Mouse (Mus musculus): ENCODE results near the gene Fuk. TPM values are rescaled to one million over a fixed set of nuclear protein-coding genes. Genes with fewer than 3 reads are reported as not detected.
"Not testable (repeated sequence)": the region's sequence is repeated elsewhere in the genome, so short reads cannot be mapped to it uniquely, and the experiment has no call there.

The Fuk gene
- polyA plus RNA-seq, 1 experiment from 2014 or later: 7.1 TPM

- Histone ChIP-seq H3K4me2 (no peak overlapping the region), H3K9me3 (no peaks in the 10 kb centered on the region), H3K4me3 (no peak overlapping the region), H3K27me3 (no peaks in the 10 kb centered on the region), H3K9ac (no peak overlapping the region), H3K4me1 (replicated peaks) (no peaks in the 10 kb centered on the region), H3K36me3 (no peaks in the 10 kb centered on the region; the same call in 1 of the 2 replicates), H3K27ac (replicated peaks) (no peak overlapping the region)
- WGBS: 77% methylated on average over 12 of the region's 12 CpGs
- ATAC-seq (ENCODE audit: low FRiP score, low read depth): no peak
Observed at GRCm38 (mm10) chr8:110889904-110890470, 12.3 kb downstream of the Fuk start.

DNA sequence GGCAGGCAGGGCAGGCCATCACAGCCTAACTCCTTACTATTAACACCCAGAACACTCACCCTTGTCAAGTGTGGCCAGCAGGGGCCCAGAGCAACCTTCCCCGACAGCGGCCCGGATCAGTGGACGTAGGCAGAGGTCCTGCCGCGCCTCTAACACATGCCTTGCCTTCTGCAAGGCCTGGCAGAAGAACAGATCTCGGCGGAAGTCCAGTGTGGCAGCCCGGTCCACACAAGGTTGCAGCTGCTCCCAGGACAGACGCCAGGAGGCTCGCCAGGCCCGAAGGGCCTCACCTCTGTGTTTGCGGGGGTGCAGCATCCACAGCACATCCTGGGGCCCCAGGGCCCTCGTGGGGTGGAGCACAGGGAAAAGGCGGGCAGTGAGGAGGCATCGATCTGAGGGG, 13.4 kb downstream of the Fuk start:
- 92% methylated on average over 16 of the region's 16 CpGs for WGBS
- H3K36me3 ChIP-seq: peaks cover 10% of the 10 kb centered on the region
- no peaks in the 10 kb centered on the region for H3K4me1 ChIP-seq (replicated peaks)

DNA sequence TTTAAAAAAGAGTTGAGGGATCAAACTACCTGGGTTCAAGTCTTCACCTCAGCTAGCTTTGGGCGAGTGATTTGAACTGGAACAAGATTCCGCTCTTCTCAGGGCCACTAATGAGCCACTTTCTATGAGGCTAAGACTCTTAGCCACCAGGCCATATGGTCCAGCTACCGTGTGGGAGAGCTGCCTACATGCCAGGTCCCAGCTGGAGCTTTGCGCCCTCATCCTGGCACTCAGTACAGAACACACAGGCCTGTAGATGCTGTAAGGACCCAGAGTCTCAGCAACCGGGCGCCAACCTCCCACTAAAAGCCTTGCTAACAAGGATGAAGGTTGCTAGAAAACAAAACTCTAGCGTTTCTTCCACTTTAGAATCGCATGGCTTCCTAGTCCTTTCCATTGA, 13.8 kb downstream of the Fuk start:
- Histone ChIP-seq H3K36me3 (peaks cover 14% of the 10 kb centered on the region), H3K4me2 (no peak overlapping the region), H3K27me3 (no peaks in the 10 kb centered on the region), H3K4me3 (no peak overlapping the region), H3K9me3 (no peaks in the 10 kb centered on the region), H3K4me1 (replicated peaks) (no peaks in the 10 kb centered on the region), H3K27ac (replicated peaks) (no peak overlapping the region), H3K9ac (no peak overlapping the region)
- no peak for ATAC-seq (ENCODE audit: low FRiP score, low read depth)
- 94% methylated on average over 8 of the region's 8 CpGs for WGBS

More for the DNA sequence above, 13.4 kb downstream of the Fuk start:
- H3K27me3 ChIP-seq: no peaks in the 10 kb centered on the region
- H3K4me2 ChIP-seq: no peak overlapping the region
- no peaks in the 10 kb centered on the region for H3K9me3 ChIP-seq
- no peak for ATAC-seq (ENCODE audit: low FRiP score, low read depth)
- no peak overlapping the region for H3K27ac ChIP-seq (replicated peaks)
- no peak overlapping the region for H3K4me3 ChIP-seq
- H3K9ac ChIP-seq: no peak overlapping the region

GRCm38 (mm10) chr8:110887551-110887950, 14.7 kb downstream of the Fuk start:
- Histone ChIP-seq H3K9ac (no peak overlapping the region), H3K27ac (replicated peaks) (no peak overlapping the region), H3K27me3 (no peaks in the 10 kb centered on the region), H3K36me3 (peaks cover 23% of the 10 kb centered on the region), H3K4me3 (no peak overlapping the region), H3K4me2 (no peak overlapping the region), H3K4me1 (replicated peaks) (no peaks in the 10 kb centered on the region), H3K9me3 (no peaks in the 10 kb centered on the region)
- WGBS: 92% methylated on average over 10 of the region's 10 CpGs
- ATAC-seq (ENCODE audit: low FRiP score, low read depth): no peak

DNA sequence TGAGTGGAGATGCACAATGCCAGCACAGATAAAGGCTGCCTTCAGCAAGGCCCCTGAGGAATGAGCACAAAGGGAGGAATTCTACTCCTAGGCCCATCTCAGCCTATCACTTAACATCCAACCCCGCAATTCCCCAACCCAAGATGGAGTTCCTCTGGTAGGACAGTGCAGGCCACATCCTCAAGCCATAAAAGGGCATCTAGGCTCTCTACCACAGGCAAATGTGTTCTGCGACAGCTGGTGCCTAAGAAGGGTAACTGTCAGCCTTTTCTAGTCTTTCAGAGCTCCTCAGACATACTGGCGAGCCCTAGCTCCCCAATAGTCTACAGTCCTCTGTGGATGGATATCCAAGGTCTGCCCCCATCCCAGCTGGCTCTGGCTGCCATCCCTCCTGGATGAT, 15.7 kb downstream of the Fuk start:
- WGBS: 92% methylated on average over 3 of the region's 3 CpGs
- H3K27ac ChIP-seq (replicated peaks): no peak overlapping the region
- no peaks in the 10 kb centered on the region for H3K9me3 ChIP-seq
- no peaks in the 10 kb centered on the region for H3K27me3 ChIP-seq
- no peak overlapping the region for H3K4me2 ChIP-seq
- peaks cover 32% of the 10 kb centered on the region for H3K36me3 ChIP-seq
- H3K4me1 ChIP-seq (replicated peaks): no peaks in the 10 kb centered on the region
- H3K9ac ChIP-seq: no peak overlapping the region
- no peak for ATAC-seq (ENCODE audit: low FRiP score, low read depth)
- no peak overlapping the region for H3K4me3 ChIP-seq

GRCm38 (mm10) chr8:110883824-110884223, 18.5 kb downstream of the Fuk start:
- ATAC-seq (ENCODE audit: low FRiP score, low read depth): no peak
- Histone ChIP-seq H3K9me3 (no peaks in the 10 kb centered on the region), H3K4me2 (no peak overlapping the region), H3K4me1 (replicated peaks) (no peaks in the 10 kb centered on the region), H3K27me3 (no peaks in the 10 kb centered on the region), H3K27ac (replicated peaks) (no peak overlapping the region), H3K9ac (no peak overlapping the region), H3K4me3 (no peak overlapping the region), H3K36me3 (peaks cover 55% of the 10 kb centered on the region)
- WGBS: 97% methylated on average over 18 of the region's 18 CpGs

- H3K36me3 ChIP-seq: peaks cover 70% of the 10 kb centered on the region
- no peak overlapping the region for H3K4me3 ChIP-seq
- 93% methylated on average over 10 of the region's 10 CpGs for WGBS
- ATAC-seq (ENCODE audit: low FRiP score, low read depth): no peak
- H3K9me3 ChIP-seq: no peaks in the 10 kb centered on the region
- H3K9ac ChIP-seq: no peak overlapping the region
- no peaks in the 10 kb centered on the region for H3K27me3 ChIP-seq
- H3K4me2 ChIP-seq: no peak overlapping the region
- H3K4me1 ChIP-seq (replicated peaks): no peaks in the 10 kb centered on the region
- no peak overlapping the region for H3K27ac ChIP-seq (replicated peaks)
Observed at GRCm38 (mm10) chr8:110881741-110882310, 20.5 kb downstream of the Fuk start.

DNA sequence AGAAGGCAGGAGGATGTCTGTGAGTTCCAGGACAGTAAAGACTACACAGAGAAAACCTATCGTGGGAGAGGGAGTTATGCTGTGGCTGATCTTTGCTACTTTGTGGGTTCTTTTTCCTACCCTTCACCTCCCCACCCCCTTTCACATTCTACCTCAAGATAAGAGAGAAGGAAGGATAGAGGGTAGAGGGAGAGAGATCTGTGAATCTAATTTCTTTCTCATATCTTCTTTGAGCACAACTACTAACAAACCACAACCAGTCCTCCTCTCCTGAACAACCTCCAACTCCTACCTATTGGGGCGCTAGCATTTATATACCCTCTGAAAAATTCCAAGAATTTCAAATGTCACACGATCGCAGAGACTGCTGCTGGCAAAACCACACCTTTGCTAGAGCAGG, 24.4 kb downstream of the Fuk start:
- H3K27ac ChIP-seq (replicated peaks): no peak overlapping the region
- WGBS: 94% methylated on average over 4 of the region's 4 CpGs

GRCm38 (mm10) chr8:110870501-110870900, 31.8 kb downstream of the Fuk start:
- 96% methylated on average over 2 of the region's 2 CpGs for WGBS
- no peaks in the 10 kb centered on the region for H3K4me1 ChIP-seq (replicated peaks)
- no peak overlapping the region for H3K4me3 ChIP-seq
- no peak overlapping the region for H3K9ac ChIP-seq
- no peak overlapping the region for H3K4me2 ChIP-seq
- H3K27me3 ChIP-seq: no peaks in the 10 kb centered on the region
- ATAC-seq (ENCODE audit: low FRiP score, low read depth): no peak
- H3K9me3 ChIP-seq: no peaks in the 10 kb centered on the region
- H3K27ac ChIP-seq (replicated peaks): no peak overlapping the region
- H3K36me3 ChIP-seq: peaks cover 80% of the 10 kb centered on the region

More for the DNA sequence above, 24.4 kb downstream of the Fuk start:
- H3K4me1 ChIP-seq (replicated peaks): no peaks in the 10 kb centered on the region
- H3K36me3 ChIP-seq: peaks cover 81% of the 10 kb centered on the region
- H3K4me2 ChIP-seq: no peak overlapping the region
- ATAC-seq (ENCODE audit: low FRiP score, low read depth): no peak
- H3K27me3 ChIP-seq: no peaks in the 10 kb centered on the region
- H3K9ac ChIP-seq: no peak overlapping the region
- no peak overlapping the region for H3K4me3 ChIP-seq
- no peaks in the 10 kb centered on the region for H3K9me3 ChIP-seq

GRCm38 (mm10) chr8:110861347-110862025, 40.8 kb downstream of the Fuk start:
- not testable (repeated sequence) for H3K9ac ChIP-seq; H3K27ac ChIP-seq (replicated peaks); H3K27me3 ChIP-seq; H3K9me3 ChIP-seq; H3K4me3 ChIP-seq; H3K4me2 ChIP-seq; H3K4me1 ChIP-seq (replicated peaks); ATAC-seq (ENCODE audit: low FRiP score, low read depth)
- peaks cover 88% of the 10 kb centered on the region for H3K36me3 ChIP-seq
- 96% methylated on average over 7 of the region's 7 CpGs for WGBS

DNA sequence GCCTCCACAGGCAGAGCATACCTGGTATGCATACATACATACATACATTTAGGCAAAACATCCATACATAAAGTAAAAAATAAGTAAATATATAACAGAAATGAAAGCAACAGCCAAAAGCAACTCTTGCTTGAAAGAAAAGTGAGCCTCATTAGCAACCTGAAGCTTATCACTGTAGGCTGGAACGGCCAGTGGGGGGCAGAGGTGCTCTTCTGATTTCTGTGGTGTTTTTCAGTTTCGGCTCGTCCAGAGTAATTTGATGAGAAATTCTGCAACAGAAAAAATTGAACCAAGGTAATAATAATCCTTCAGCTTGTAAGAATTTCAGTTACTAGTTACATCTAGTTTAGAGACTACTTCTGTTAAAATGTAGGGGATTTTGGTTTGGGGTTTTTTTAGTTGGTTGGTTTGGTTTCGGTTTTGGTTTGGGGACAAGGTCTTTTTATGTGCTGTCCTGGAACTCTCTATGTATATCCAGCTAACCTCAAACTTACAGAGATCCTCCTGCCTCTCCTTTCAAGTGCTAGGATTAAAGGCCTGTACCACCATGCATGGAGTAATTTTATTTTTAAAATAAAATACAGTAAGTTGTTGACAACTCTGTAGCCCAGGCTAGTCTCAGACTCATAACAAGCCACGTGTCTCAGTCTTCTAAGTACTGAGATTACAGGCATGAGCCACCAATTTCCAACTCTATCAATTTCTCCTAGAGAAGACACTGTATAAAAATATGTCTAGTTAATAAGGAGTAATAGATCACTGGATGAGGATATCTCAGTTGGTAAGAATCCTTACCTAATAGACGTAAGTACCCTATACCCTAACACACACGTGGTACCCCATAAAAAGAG, 42.4 kb downstream of the Fuk start:
- peaks cover 86% of the 10 kb centered on the region for H3K36me3 ChIP-seq
- no peaks in the 10 kb centered on the region for H3K9me3 ChIP-seq
- no peaks in the 10 kb centered on the region for H3K27me3 ChIP-seq
- ATAC-seq (ENCODE audit: low FRiP score, low read depth): no peak
- H3K4me3 ChIP-seq: no peak overlapping the region
- no peak overlapping the region for H3K4me2 ChIP-seq
- no peak overlapping the region for H3K9ac ChIP-seq
- no peak overlapping the region for H3K27ac ChIP-seq (replicated peaks)
- 87% methylated on average over 7 of the region's 7 CpGs for WGBS
- H3K4me1 ChIP-seq (replicated peaks): no peaks in the 10 kb centered on the region

All from hindbrain, embryonic 15.5 days (tissue).